Mouse (Mus musculus): ENCODE measurements around the gene Hbb-bh1. TPM values are rescaled to one million over a fixed set of nuclear protein-coding genes. Genes with fewer than 3 reads are reported as not detected.

Hbb-bh1 gene
- total and polyA plus RNA-seq, 3 experiments: 0.15 TPM; not detected in 2

- peak; percentile 72 for TF ChIP-seq GATA1 (IDR thresholded peaks at IDR 0.05; ENCODE audit: low read depth, low read length)
Measured at GRCm38 (mm10) chr7:103865716-103866115, 22.8 kb upstream of the Hbb-bh1 start (continued).

GRCm38 (mm10) chr7:103861531-103861930 lies 18.6 kb upstream of the Hbb-bh1 start:
- H3K27me3 ChIP-seq (ENCODE audit: control insufficient read depth in 1 of 2, insufficient read depth in 2 of 2, low read length in 2 of 2): no peaks in the 10 kb centered on the region
- peak overlapping the region in 1 of 2 experiments; percentile 4; a peak in 1 of 4 replicates for H3K4me3 ChIP-seq (ENCODE audit: control insufficient read depth in 1 of 2, insufficient read depth in 1 of 2, low read depth in 2 of 2, low read length in 2 of 2)
- peak overlapping the region; percentile 84 for H3K27ac ChIP-seq (ENCODE audit: control insufficient read depth, low read depth, low read length)
- H3K36me3 ChIP-seq (ENCODE audit: control insufficient read depth in 1 of 2, insufficient read depth in 2 of 2, low read length in 2 of 2): peaks cover 0 to 43% of the 10 kb centered on the region in 2 experiments; a peak in 2 of 4 replicates
- no peaks in the 10 kb centered on the region for H3K79me2 ChIP-seq (ENCODE audit: control insufficient read depth, insufficient read depth, low read length, poor library complexity)
- H3K9ac ChIP-seq (ENCODE audit: control insufficient read depth, low read depth, low read length, poor library complexity, severe bottlenecking): peak overlapping the region; percentile 37
- no peak for TF ChIP-seq UBTF (IDR thresholded peaks at IDR 0.05; ENCODE audit: borderline replicate concordance, insufficient read depth, low read depth, low read length)
- no peak for TF ChIP-seq CHD2 (IDR thresholded peaks at IDR 0.05; ENCODE audit: low read length)
- TF ChIP-seq TCF12 (IDR thresholded peaks at IDR 0.05; ENCODE audit: low read depth, low read length): peak; percentile 30; the same call in 1 of the 2 replicates
- 0 out of 2 replicates have a peak, but pooled peaks have one; percentile 25 for TF ChIP-seq RCOR1 (IDR thresholded peaks at IDR 0.05; ENCODE audit: low read depth, low read length)
- peak; percentile 76 for TF ChIP-seq ETS1 (IDR thresholded peaks at IDR 0.05; ENCODE audit: low read depth, low read length)
- TF ChIP-seq ZKSCAN1 (IDR thresholded peaks at IDR 0.05; ENCODE audit: low read depth, low read length): no peak
- no peak for TF ChIP-seq ZMIZ1 (IDR thresholded peaks at IDR 0.05; ENCODE audit: low read depth, low read length)
- TF ChIP-seq POLR2AphosphoS2 (IDR thresholded peaks at IDR 0.05; ENCODE audit: low read length): no peak
- TF ChIP-seq MAZ (IDR thresholded peaks at IDR 0.05; ENCODE audit: low read depth, low read length): no peak
- no peak; the same call in 1 of the 2 replicates for TF ChIP-seq SIN3A (IDR thresholded peaks at IDR 0.05; ENCODE audit: low read length)
- TF ChIP-seq ZNF384 (IDR thresholded peaks at IDR 0.05; ENCODE audit: low read depth, low read length): no peak
- TF ChIP-seq TBP (IDR thresholded peaks at IDR 0.05; ENCODE audit: low read depth, low read length): 0 out of 2 replicates have a peak, but pooled peaks have one; percentile 29
- TF ChIP-seq ELF1 (IDR thresholded peaks at IDR 0.05; ENCODE audit: low read depth, low read length): 0 out of 2 replicates have a peak, but pooled peaks have one; percentile 17
- no peak for TF ChIP-seq POLR2AphosphoS5 (IDR thresholded peaks at IDR 0.05; ENCODE audit: borderline replicate concordance, low read depth, low read length)
- no peak for TF ChIP-seq USF2 (IDR thresholded peaks at IDR 0.05; ENCODE audit: borderline replicate concordance in 1 of 2, insufficient read depth in 1 of 2, low read depth in 1 of 2, low read length in 2 of 2)
- peak; percentile 40 to 44; a peak in 2 of 4 replicates for TF ChIP-seq EP300 (IDR thresholded peaks at IDR 0.05; ENCODE audit: low read depth in 1 of 2, low read length in 2 of 2)
- peak; percentile 75 for TF ChIP-seq GATA1 (IDR thresholded peaks at IDR 0.05; ENCODE audit: low read depth, low read length)
- no peak for TF ChIP-seq RAD21 (IDR thresholded peaks at IDR 0.05; ENCODE audit: low read depth, low read length)
- no peak for TF ChIP-seq CHD1 (IDR thresholded peaks at IDR 0.05; ENCODE audit: low read depth, low read length)
- TF ChIP-seq POLR2A (IDR thresholded peaks at IDR 0.05; ENCODE audit: control insufficient read depth in 1 of 2, insufficient read depth in 1 of 2, low read depth in 1 of 2, low read length in 2 of 2, poor library complexity in 1 of 2): 0 out of 4 replicates have a peak, but pooled peaks of 1 of the 2 experiments have one; percentile 10
- peak; percentile 89 for DNase-seq (ENCODE audit: low read depth, low spot score)
- H3K4me1 ChIP-seq (ENCODE audit: control insufficient read depth in 1 of 2, insufficient read depth in 2 of 2, low read length in 2 of 2): peaks cover 14 to 24% of the 10 kb centered on the region in 2 experiments
- H3K9me3 ChIP-seq (replicated peaks; ENCODE audit: insufficient read depth, low read length): no peaks in the 10 kb centered on the region
